Mouse (Mus musculus) CD4-positive, CD25-positive, alpha-beta regulatory T cell, adult 9 weeks (primary cell): ENCODE measurements around the gene Vmn2r36. TPM values are rescaled to one million over a fixed set of nuclear protein-coding genes. Genes with fewer than 3 reads are reported as not detected.

Experiments used
- polyA plus RNA-seq: library from polyadenylated mRNA; unstranded; fragments of 100-300 nt; shearing (Covaris generic); gene quantifications from one replicate; pipeline ENCODE4 v1.2.1, GENCODE M21; 2017

The Vmn2r36 gene
- polyA plus RNA-seq = not detected

GRCm38 (mm10) chr7:7902395-7902794 is at the start of gene Vmn2r36:
Gene Vmn2r36, minus strand, starts transcription at chr7:7902495.

Other genes with a start within 250 kb of the Vmn2r36 start
- not detected for gene Vmn2r34, start 213.0 kb downstream of the Vmn2r36 start, polyA plus RNA-seq
- not detected for gene Vmn2r35, start 82.6 kb downstream of the Vmn2r36 start, polyA plus RNA-seq